Mouse (Mus musculus) liver, adult 2 months (tissue): ENCODE measurements around the gene Tmem198.

Source experiments
- CTCF ChIP-seq: fragments of 200-500 bp; IDR thresholded peaks from 2 replicates; pipeline ENCODE4 v1.5.1; 2011; ENCODE audit warnings: low read depth, low read length, control low read depth
- POLR2A ChIP-seq: fragments of 200-500 bp; IDR thresholded peaks from 2 replicates; pipeline ENCODE4 v1.6.1; 2011; ENCODE audit warnings: low read length, control low read depth; ENCODE audit not compliant: insufficient read depth; ENCODE audit errors: extremely low read depth

GRCm38 (mm10) chr1:75519576-75519975, 40.2 kb downstream of the Tmem198 start:
- no peak for TF ChIP-seq CTCF
- no peak for TF ChIP-seq POLR2A
